Mouse (Mus musculus): ENCODE measurements around the gene BC049715.
"Not testable (repeated sequence)": the region's sequence is repeated elsewhere in the genome, so short reads cannot be mapped to it uniquely, and the experiment has no call there.

- not testable (repeated sequence) for TF ChIP-seq CTCF (conservative IDR thresholded peaks at IDR 0.05; ENCODE audit: insufficient read depth, insufficient read length, low read depth, low read length); POLR2A (IDR thresholded peaks at IDR 0.05; ENCODE audit: low read depth, low read length)
Observed at GRCm38 (mm10) chr6:136884766-136885165, 57.3 kb downstream of the BC049715 start.
